Mouse (Mus musculus) thymus, postnatal 36 days (tissue): ENCODE measurements around the gene Gm28845.
A peak's percentile ranks its signal among the peaks of the same experiment; 100 is the strongest.

Experiments used
- DNase-seq, 2 experiments: peaks; one replicate each; pipeline ENCODE4 v3.0.0; 2022; ENCODE audit warnings: mixed read lengths in 2 of 2

The Gm28845 gene

DNA sequence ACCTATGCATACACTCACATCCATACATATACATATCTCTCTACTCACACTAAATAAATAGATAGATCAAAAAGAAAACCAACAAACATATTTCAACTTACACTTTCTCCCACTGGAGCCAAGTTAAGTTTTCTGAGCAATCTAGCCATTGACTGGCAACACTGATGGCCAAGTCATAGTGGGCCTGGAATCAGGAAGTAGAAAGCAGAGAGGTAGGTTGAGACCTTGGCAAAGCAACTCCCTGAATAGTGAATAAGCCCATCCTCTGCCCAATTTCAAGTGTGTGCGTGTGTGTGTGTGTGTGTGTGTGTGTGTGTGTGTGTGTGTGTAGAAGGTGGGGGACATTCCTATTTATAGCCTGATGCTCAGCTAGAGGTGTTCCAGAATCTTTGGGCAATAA, at the start of gene Gm28845:
Gene Gm28845, minus strand, starts transcription at position 121 of the 400 bp plus-strand sequence.
- DNase-seq: no peak

DNA sequence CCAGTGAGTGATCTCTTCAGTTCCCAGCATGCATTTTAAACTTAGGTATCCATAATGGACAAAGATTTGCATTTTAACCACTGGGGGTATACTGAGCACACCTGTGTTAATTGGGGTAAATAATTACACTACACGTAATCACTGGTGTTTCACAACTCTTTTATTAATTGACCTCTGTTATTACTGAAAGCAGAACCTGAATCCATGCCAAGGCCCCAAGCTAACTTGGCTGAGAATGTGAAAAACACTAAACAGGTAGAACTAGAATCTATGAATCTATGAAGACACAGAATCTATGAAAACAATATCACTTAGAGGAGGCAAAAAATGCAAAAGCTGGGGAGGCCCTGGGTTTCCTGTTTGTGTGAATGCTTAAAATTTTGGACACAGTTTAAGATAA, 48.1 kb upstream of the Gm28845 start:
- no peak for DNase-seq

DNA sequence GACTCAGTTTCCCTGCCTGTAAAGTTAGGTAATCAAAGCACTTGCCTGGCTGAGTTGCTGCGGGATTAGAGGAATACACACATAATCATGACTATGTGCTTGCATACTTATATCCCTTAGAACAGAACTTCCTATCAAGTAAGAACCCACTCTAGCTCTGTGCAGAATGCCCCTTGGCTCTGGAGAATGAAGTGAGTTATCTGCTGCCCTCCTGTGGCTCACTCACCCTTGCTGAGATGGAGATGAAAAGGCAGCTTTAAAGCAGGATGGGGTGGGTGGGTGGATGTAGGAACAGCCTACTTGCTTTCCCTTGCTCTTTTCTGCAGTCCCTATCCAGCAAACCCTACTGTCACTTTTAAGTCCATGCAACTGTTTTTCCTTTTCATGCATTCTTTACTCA, 42.9 kb upstream of the Gm28845 start:
- DNase-seq: no peak

DNA sequence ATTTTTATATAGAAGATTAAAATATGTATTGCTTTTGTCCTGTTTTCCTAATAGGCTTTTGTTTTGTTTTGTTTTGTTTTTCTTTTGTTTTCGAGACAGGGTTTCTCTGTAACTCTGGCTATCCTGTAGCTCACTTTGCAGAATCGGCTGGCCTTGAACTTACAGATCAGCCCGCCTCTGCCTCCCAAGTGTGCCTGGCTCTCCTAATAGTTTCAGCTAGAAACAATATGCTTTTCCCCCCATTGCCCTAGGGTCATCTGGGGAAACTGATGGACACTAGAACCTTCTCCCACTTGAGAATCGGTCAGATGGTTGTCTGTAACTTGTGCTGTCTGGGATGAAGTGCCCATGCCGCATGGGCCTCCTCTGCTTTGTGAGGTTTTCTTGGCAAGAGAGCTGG, 36.8 kb upstream of the Gm28845 start:
- DNase-seq: no peak

DNA sequence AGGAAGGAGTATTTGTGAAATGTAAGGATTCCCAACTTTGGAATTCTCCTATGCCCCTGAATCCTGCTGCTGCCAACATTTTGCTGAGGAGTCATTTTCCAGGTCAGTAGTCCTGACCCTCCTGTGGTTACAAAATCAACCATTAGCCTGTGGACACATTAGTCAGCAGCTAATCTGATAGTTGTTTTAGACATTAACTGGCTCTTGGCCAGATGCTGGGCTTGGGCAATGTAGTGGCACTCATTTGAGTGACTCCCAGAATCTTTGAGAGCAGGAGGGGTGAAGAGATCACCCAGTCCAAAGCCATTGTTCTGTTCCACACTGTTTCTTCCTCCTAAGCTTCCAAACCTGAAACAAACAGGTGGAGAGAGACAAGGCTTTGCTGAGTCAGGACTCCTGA, 35.5 kb upstream of the Gm28845 start:
- no peak for DNase-seq

DNA sequence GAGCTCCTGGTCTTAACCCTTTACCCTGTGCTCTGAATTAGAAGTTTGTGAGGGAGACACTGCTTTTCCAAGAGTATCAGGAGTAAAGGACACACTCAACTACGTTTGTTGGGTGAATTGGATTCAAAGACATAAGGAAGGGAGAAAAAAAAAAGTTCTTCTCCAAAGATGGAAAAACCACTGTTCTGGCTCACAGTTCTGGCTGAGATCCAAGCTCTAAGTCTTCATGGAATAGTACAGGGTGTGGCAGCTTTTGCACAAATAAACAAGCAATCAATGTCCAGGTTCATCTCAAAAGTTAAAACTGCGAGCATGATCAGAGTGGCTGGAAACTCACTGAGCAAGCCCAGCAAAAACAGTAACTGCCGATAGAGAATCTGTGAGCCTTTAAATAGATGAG, 28.6 kb upstream of the Gm28845 start:
- no peak for DNase-seq

DNA sequence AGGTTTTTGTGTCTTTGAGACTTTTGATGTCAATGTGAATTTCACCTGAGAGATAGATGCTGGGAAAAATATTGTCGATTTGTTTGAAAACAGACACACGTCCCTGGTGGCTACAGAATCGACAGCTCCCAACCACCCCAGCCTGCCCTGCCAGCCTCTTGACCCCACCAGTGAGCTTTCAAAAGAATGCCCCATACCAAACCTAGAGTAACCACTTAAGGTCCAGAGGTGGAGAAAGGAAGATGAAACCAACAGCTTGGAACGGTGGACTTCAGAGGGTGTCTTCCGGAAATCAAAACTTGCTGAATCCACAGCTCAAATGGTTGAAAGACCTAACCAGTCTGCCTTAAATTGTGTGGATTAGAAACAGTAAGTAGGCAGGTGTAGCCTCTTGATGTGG, 28.0 kb upstream of the Gm28845 start:
- no peak for DNase-seq

DNA sequence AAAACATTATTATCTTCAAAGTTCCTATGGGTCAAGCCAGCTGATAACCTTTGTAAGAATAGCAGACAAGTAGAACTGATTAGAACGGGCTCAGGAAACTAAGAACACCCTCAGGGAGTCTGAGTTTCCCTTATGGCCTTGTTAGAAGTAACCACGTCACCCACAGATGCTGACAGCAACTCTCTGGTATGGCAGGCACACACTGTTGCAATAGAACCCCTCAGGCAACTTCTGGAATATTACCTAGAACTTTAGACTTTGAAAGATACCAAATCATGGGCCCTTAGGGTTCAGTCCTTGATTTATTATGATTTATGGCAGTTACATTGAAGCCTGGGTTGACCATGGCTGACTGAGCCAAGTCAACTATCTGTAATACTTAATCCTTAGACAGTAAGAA, 27.2 kb upstream of the Gm28845 start:
- DNase-seq: no peak

DNA sequence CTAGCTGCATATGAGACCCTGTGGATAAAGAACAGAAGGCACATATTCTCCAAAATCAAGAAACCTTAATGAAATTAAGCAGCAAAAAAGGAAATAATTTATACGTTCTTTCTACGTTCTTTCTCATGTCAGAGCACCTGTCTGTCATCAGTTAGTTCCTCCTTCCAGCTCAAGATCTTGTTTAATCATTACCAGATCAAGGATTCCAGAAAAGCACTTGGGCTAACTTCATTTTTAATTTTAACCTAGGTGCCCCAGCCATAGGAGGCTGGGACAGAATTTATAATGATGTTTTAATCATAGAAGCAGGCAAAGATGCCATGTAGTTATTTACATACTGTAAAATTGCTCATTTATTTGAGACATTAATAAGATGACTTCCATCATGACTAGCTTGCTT, 25.4 kb upstream of the Gm28845 start:
- DNase-seq: no peak

DNA sequence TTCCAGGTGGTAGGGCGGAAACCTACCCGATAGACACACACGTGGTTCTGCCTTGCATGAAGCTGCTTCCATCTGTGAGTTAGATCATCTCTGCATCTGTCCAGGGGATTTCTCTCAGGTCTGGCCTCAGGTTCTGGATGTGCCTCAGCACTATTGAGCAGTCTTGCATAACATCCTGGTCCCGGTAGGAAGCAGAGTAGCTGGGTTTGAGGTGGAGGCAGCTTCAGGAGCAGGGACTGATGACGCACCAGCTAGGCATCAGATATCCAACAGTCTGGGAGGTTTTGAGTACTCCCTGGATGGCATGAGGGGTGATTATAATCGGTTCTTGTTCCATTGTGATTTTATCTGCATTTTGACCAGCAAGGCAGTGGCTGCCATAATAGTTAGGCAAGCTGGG, 18.2 kb upstream of the Gm28845 start:
- no peak for DNase-seq

DNA sequence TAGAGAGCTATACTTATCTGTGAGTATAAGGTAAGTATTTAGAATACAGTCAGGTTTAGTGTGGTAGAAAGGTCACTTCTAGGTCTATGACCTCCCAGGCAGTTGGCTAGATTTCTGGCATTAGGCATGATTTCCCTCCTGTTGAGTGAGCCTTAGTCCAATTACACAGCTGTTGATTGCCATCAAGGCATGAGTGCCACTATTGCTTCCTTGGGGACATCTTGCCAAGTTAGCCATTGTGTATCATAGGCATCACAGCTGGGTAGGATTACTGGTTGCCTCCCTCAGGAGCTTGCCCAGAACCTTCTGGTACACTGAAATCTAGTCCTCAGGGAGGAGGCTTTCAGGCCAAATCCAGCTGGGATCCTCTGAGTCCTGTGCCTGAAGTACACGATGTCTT, 13.5 kb upstream of the Gm28845 start:
- DNase-seq: no peak

DNA sequence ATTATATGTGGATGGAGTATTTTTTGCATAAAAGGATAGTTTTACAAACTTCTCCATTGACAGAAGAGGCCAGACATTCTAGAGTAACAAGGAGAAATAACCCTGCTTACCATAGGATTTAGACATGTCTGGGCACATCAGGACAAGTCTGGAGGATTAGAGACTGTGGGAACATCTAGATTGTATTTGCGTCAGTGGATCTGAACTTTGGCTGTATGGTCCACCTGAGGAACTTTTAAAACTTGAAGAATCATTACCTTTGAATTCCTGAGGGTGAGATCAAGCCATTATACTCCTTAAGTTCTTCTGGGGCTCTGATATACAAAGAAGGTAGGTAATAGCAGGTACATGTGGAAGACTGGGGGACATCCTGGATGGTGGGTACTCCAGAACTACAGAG, 12.3 kb upstream of the Gm28845 start:
- DNase-seq: no peak

DNA sequence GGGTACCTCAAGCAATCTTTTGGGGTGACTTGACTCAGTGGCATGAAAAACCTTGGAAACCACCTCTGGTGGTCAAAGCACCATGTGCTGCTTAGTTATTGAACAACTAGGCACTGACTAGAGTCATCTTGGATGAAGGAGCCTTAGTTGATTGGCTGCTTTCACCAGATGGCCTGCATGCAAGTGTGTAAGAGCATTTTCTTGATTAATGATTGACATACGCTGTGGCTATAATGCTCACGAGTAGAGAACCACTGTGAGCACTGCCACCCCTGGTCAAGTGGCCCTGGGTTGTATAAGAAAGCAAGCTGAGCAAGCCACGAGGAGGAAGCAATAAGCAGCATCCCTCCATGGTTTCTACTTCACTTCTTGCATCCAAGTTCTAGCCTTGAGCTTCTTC, 10.9 kb upstream of the Gm28845 start:
- DNase-seq: no peak

DNA sequence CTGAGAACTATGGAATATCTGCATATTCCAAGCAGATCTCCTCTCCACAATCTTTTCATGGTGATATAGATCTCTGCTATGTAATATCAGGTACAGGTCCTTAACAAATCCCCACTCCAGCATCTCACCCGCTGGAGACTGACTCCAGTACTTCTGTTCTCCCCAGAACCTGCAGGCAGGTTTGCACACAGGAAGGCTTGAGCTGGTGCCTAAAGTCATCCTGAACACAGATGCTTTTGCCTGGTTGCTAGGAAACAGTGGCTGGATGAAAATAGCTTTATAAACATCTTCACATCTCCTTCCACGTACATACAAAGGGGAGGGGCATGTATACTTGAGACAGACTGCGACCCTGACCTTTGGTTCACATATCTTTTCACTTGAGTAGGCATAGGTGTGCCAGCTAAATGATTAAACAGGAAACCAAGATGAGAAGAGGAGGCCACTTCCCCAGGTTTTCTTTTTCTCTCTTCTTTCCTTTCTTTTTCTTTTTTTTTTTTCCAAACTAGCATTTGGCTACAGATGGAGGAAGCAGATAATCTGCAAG, 10.3 kb upstream of the Gm28845 start:
- DNase-seq: no peak

DNA sequence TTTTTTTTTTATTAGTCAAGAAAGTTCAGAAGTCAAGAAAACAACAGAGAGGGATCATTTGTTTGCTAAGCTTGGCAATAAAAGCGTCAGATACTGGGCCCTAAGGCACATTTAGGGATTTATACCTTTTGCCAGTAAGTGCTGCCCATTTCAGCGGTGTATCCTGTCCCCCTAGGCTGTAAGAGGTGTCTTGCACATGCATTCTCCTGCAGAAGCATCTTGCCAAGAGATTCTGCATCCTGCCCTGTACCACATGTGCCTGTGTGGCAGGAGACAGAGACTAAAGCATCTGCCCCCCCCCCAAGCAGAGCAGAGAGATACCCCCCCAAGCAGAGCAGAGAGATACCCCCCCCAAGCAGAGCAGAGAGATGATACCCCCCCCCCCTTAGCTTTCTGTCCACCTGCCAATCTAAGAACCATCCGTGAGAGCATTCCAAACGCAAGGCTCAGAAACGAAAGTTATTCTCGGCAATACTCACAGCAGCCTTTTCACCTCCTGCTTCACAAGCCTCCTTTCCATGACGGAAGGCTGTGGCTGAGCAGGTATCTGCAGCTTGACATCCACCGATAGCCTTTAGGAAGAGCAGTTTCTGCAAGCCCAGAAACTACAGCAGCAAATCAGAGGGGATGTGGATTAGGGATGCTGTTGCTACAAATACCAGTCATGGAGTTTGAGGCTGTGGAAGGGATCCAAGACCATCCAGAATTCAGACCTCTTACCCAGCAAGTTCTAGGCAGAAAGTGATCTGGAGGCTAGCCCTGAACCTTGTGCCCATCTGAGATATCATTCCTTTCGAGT, 3.4 kb upstream of the Gm28845 start, which contains the start of gene D630023F18Rik:
Gene D630023F18Rik, minus strand, starts transcription at position 641 of the 799 bp plus-strand sequence.
- no peak for DNase-seq

DNA sequence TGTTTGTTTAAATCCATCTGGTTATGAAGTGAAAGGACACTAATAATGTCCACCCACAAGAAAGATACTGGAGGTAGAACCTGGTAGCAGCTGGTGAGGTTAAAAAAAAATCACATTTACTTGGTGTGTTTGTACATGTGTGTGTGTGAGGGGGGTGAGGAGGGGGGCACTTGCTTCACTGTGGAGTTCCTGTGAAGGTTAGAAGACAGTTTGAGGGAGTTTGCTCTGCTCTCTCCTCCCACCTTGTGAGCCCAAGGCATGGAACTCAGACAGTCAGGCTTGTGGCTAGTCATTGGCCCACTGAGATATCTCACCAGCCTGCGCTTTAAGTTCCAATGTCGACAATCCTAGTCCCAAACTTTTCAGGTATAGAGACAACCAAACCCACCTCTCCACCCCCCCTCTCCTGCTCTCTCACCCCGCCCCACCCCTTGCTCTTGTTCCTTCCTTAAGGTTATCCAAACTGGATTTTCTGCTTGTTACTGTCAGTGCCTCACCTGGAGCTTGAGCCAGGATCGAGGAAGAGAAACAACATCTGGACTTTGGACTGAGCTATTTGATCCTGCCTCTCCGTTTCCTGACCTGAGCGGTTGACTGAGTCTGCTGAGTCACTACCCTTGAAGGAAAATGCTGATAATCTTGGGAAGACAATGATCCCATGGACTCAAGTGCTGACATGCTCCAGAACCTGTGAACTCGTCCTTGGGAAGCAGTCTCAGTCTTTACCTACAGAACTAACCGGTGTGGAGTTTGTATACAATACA, 1.0 kb downstream of the Gm28845 start:
- DNase-seq: no peak

DNA sequence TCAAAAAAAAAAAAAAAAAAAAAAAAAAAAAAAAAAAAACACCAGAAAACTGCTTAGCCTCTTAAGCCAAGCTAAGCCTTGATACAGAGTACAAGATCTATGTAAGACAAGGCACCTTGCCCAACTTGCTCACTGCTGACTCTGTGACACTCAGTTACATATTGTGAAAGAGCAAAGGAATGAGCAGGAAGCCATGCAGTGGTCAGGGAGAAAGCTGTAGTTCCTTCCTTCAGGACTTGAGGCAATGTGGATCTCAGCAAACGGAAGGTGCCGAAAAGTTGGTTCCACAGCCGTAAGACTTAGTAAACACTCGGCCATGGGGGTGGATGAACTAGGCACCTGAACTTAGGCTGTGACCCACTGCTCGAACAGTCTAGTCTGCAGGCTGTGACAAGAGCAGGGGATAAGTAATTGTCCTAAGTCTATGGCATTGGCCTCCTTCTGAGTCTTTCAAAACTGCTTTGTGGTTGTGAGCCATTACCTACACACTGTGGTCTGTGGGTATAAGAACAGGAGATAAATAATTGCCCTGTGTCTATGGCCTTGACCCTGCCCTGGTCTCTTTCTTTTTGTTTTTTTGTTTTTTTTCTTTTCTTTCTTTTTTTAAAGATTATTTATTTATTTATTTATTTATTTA, 5.7 kb downstream of the Gm28845 start:
- no peak for DNase-seq

DNA sequence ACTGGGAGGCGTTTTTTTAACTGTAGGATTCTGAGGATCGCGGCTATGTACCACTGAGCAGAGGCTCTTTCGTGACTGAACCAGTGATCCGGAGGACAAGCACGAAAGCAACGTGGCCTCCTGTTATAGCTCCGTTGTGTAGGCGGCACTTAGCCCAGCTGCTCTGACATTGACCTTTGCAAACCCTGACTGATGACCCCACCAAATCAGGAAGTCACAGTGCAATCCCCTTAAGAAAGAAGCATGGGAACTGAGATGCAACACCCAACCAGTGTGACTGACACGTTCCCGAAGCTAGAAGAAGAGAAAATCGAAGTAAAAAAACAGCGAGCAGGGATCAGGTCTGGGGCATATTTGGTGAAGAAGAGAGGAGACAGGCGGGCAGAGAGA, 6.6 kb downstream of the Gm28845 start:
- DNase-seq: no peak

DNA sequence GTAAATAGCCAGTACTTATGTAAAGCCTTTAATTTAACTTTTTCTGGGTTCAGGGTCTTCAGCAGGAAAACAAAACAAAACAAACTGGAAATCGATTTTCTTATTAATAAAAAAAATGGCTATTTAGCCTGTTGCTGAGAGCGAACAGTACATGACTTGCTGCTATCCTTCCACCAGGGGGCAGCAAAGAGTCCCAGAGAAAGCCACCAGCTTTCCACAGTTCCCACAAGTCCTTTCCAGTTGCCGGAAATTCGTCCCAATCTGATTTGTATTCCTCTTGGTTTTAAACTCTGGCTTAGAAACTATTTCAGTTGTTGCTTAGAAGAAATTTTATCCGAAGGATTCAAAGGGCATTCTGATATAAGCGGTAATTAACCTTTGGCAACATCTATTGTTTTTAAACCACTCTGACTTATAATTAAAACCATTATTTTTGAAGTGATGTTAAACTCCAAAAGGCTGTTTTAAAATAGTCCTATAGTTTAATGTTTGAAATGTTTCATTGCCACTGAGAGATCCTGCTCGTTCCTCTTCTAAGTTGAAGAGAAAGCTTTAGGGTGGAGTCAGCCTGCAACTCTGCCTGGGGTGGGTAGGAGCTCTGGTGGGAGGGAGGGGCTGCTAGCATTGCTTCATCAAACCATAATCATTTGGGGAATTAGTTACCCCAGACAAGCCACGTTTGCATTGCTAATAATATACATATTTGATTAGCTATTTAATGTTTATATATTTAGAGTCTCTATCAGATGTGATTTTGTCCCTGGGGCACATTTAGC, 7.1 kb downstream of the Gm28845 start:
- peak in 1 of 2 experiments; percentile 14 for DNase-seq

DNA sequence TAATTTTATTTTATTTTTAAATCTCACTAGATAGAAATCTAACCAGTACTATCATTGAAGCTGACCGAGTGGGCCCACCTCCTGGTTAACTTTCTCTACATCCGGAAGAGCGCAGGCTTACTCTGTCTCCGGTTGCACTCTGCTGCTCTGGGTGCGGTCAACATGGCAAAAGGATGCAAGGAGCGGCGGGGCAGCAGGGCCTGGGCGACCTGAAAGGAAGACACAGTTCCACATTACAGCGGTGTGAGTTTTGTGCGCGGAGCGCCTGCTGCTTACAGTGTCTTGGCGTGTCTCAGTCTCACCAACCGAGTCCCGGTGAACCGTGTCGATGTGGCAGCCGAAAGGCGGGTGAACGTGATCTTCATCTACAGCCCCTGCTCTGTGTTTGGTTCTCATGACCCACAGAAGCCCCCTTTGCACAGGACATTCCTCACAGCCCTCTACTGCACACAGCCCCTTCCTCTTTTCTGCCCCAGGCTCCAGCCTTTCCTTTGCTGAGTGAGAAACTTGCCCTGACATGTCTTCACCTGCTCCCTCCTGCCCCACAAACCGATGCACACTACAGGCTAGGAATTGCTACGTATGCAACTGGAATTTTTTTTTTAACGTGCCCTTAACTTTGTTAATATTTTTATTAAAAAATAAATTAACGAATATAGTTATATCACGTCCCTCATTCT, 9.5 kb downstream of the Gm28845 start:
- DNase-seq: no peak

DNA sequence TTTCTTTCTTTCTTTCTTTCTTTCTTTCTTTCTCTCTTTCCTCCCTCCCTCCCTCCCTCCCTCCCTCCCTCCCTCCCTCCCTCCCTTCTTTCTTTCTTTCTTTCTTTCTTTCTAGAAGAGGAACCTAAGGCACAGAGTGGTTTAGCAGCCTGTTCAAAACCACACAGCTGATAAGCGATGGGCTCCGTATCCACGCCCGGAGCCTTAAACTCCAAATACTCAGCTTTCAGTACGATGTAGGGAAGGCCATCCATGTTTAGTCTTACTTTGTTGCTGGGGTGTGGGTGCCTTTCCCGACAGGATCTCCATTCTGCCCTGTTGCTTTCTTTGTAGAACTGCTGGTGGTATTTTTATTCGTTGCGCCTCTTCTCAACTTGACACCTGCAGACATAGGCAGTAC, 10.2 kb downstream of the Gm28845 start:
- DNase-seq: no peak

DNA sequence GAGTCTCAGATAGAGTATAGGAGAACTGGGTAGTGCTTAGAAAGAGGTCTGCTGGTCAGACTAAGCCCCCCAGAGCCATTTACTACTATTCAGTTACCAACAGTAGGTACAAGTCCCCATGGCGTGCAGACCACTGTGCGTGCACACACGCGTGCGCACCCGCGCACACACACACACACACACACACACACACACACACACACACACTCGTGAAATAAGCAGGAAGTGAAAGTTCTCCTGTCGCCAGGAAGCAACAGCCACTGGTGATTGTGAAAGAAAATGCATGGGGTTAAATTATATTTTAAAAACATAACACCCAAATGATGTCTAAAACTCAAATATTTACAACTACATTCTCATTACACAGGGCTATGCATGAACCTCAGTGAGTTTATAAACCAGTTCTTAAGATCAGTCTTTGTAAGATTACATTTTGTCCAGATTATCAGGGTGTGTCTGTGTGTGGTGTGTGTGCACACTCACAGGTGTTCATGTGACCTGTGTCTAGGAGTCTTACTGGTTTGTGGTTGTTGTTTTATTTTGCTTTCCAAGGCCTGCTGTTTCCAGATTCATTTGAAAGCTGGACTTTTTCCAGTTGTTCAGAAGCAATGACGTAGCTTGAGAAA, 11.6 kb downstream of the Gm28845 start:
- DNase-seq: no peak
